Mouse (Mus musculus) adrenal gland, postnatal 4 days (tissue): ENCODE measurements around the gene Eef1akmt3. TPM values are rescaled to one million over a fixed set of nuclear protein-coding genes. Genes with fewer than 3 reads are reported as not detected.

ENCODE experiments used
- DNase-seq, 2 experiments: peaks; one replicate each; pipeline ENCODE4 v3.0.0; 2021 to 2022; ENCODE audit warnings: low spot score in 2 of 2, mixed read lengths in 2 of 2
- microRNA-seq: library from miRNA; unstranded; fragments of <30 nt; microRNA quantifications from one replicate; pipeline ENCODE4 v1.2.0, GENCODE M21; 2021
- total RNA-seq, 2 experiments: library from RNA; stranded (reverse); gene quantifications; 2 replicates each; pipeline ENCODE4 v1.2.3; 2021

The Eef1akmt3 gene
- total RNA-seq, 2 experiments from 2014 or later, result 0.40 to 0.53 TPM

DNA sequence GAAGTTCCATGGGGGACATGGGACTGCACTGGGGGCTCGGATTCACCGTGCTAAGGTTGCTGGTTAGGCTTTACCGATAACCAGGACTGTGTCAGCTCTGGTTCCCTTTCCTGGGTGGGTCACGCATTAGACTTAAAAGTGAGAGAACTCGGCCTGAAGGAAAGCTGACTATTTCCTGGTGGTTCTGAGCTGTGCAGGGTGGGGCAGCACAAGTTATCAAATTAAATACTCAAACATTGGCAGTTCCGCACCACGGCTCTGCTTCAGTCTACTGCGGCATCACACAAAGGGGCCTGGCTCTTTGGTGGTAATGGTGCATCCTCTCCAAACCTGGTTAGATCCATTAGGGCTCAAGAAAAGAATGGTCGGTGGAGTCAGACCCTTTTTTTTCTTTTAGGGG is 40.0 kb downstream of the Eef1akmt3 start:
- DNase-seq, result no peak

GRCm38 (mm10) chr10:127000529-127000928 is 40.8 kb downstream of the Eef1akmt3 start, which contains the start of gene Avil:
Gene Avil, plus strand, starts transcription at chr10:127000709.
- DNase-seq, result no peak

GRCm38 (mm10) chr10:126997340-126998113 is 43.8 kb downstream of the Eef1akmt3 start:
- DNase-seq, result no peak

- DNase-seq, result no peak
These were observed 47.7 kb downstream of the Eef1akmt3 start for GRCm38 (mm10) chr10:126993621-126994020.

GRCm38 (mm10) chr10:126991676-126992075 is 49.6 kb downstream of the Eef1akmt3 start:
- no peak for DNase-seq

GRCm38 (mm10) chr10:126990313-126991056 is 50.8 kb downstream of the Eef1akmt3 start:
- peak; percentile 72 to 83 for DNase-seq

DNA sequence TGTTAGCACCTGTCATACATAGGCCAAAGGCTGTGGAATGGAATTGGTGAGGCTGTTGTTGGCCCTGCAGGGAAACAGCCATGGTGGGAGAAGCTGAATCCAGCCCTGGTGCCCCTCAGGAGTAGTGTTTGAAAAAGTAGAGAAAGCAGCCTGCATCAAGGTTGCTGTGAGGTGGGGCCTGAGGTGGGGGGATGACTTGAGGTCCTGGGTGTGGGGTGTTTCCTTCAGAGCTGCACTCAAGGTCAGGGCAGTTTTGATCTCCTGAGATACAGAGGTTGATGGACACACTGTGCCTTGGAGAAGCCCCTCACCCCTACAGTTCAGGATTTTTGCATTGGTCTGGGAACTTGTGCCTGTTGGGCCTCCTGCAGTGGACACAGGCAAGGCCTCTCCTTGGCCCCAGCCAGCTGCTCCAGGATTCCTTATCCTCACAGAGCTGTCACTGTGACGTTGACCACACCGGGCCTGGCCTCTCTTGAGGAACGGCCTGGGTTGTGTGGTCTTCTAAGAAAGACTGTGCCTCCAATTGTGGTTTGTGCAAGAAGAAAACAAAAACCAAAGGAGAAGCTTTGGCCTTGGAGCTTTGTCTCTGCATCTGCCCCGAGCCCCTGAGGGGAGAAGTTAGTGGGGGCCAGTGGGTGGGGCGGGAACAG is 52.7 kb downstream of the Eef1akmt3 start:
- no peak for DNase-seq

DNA sequence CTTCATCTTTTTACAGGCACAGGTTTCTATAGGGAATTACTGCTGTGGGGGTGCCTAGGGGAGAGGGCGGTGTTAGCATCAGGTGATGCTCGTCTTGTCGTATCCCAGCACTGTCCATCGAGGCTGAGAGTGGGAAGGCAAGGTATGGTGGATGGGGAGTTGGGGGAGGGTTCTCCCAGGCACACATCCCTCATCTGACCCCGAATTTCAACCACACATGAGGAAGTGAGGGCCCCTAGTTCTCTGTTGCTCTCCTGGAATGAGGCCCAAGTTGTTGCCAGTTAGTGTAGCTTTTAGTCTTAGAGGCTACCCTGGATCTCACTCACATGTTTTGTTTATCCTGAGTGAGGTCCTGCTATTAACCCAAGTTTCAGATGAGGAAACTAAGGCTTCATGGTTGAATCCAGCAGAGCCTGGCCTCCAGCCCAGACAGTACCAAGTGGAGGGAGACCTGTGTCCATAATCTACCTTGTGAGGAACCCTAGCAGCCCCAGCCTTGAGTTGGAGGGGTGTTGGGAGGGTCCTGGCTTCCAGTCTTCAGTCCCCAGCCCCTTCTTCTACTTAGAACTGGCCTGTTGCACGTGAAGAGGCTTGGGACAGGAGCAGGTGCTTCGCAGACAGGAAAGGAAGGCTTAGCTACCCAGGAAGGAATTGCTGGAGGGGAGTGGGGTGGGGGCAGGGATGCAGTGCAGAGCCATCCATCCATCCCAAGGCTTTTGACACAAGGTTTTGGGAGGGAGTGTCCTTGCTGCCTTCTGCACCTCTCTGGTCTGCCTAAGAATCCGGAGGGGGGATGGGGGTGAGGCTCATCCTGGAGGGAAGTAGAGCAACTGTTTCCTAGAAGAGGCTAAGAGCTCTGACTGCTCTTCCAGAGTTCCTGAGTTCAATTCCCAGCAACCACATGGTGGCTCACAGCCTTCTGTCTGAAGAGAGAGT is 53.9 kb downstream of the Eef1akmt3 start:
- no peak for DNase-seq

GRCm38 (mm10) chr10:126986541-126986961 is 54.8 kb downstream of the Eef1akmt3 start:
- peak; percentile 53 to 66 for DNase-seq

GRCm38 (mm10) chr10:126985579-126985978 is 55.7 kb downstream of the Eef1akmt3 start:
- DNase-seq, result no peak

DNA sequence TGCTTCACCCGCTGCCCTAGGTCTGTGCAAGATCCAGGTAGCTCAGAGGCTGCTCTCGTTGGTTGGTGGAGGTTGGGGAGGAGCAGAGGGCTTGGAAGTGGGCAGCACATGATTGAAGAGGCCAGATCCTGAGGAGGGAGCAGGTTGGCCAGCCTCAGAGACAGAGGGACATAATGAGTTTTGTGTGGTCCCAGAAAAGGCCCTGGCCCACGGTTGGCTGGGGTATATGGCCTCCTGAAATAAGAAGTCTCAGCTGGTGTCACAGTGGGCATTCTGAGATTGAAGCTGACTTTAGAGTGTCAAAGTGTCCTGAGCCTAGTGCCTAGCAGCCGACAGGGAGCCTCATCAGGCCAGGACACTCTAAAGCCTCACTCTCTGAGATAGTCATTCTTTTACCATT is 56.2 kb downstream of the Eef1akmt3 start:
- no peak for DNase-seq

DNA sequence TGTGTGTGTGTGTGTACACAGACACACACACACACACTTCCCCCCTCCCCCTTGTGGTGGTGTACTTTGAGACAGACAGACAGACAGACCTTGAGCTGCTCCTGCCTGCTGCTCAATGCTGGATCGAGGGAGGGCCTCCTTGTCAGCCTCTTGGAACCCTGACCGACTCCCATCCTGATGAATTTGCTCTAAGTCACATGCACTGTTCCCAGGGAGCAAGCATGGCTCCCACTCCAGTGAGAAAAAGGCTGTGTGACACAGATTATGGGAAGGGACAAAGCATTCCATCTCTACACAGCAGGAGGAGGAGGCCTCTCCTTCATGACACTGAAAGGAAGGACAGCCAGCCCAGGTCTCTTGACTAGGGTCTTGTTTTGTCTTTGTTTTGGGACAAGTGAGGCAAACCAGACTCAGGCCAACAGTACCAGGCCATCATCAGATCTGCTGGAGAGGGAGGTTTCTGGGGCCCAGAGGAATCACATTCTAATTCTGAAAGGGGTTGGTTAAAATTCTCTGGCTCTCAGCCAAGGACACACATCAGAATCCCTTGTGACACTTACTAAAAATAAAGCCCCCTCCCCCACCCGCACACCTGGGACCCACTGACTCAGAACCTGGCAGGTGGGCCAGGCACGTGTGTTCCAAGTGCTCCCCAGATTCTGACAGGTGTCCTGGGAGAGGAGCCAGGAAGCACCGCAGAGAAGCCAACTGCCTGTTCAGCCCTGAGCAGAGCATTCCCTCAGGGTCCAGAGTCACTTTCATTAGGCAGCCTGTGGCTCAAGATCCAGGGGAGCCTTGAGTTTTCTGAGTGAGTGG is 56.9 kb downstream of the Eef1akmt3 start:
- DNase-seq, result no peak

GRCm38 (mm10) chr10:126983193-126983725 is 58.1 kb downstream of the Eef1akmt3 start:
- no peak for DNase-seq

DNA sequence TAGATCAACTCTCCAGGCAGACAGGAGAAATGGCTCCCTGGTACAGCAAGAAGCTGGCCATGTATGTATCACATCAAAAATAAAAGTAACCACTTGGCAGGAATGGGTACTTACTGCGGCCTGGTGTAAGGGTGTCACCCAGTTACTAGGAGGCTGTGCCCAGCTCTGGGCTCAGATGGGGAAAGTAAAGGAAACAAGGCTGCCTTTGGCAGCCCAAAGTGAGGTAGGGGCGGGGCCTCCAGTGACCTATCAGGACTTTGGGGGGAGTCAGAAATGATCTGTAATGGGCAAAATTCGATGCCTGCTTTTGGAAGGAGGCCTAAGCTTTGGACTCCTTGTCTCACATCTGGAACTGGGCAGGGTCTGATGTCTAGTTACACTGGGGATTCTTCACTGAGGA is 59.6 kb downstream of the Eef1akmt3 start:
- no peak for DNase-seq

Small RNA genes within 50 kb of the gene (microRNA-seq; reads per million reads assigned to microRNA genes)
- 84.1 reads per million, percentile 43 among the genes with 10 or more reads in this experiment for gene Mir26a-2
- gene Mir546, result not detected

Other genes starting within 250 kb of the Eef1akmt3 start
- gene Atp23, start 140.2 kb downstream of the Eef1akmt3 start, total RNA-seq, result 10 to 100 TPM; 11.1 to 11.6 TPM
- 100 to 1,000 TPM; 244 to 246 TPM for gene Ctdsp2, start 62.8 kb downstream of the Eef1akmt3 start, total RNA-seq
- gene Avil, start 40.8 kb downstream of the Eef1akmt3 start, total RNA-seq, result under 1 TPM; 0.67 to 0.90 TPM
- 10 to 100 TPM; 67.0 to 70.6 TPM for gene Tsfm, start 10.7 kb downstream of the Eef1akmt3 start, total RNA-seq
- gene Mettl1, start 99 bp downstream of the Eef1akmt3 start, total RNA-seq, result 10 to 100 TPM; 20.5 to 23.2 TPM
- gene Cyp27b1, start 6.7 kb upstream of the Eef1akmt3 start, total RNA-seq, result 1 to 10 TPM; 1.1 to 1.2 TPM
- gene March9, start 18.7 kb upstream of the Eef1akmt3 start, total RNA-seq, result 10 to 100 TPM; 11.3 to 12.1 TPM
- 100 to 1,000 TPM; 444 to 449 TPM for gene Cdk4, start 22.0 kb upstream of the Eef1akmt3 start, total RNA-seq
- 10 to 100 TPM; 87.6 to 96.4 TPM for gene Tspan31, start 28.8 kb upstream of the Eef1akmt3 start, total RNA-seq
- gene Agap2, start 33.8 kb upstream of the Eef1akmt3 start, total RNA-seq, result 1 to 10 TPM; 3.6 to 4.1 TPM
- 100 to 1,000 TPM; 109 to 112 TPM for gene Os9, start 79.6 kb upstream of the Eef1akmt3 start, total RNA-seq
- 10 to 100 TPM; 10.6 to 11.7 TPM for gene B4galnt1, start 123.7 kb upstream of the Eef1akmt3 start, total RNA-seq
- 1 to 10 TPM; 1.6 to 3.0 TPM for gene Slc26a10, start 139.1 kb upstream of the Eef1akmt3 start, total RNA-seq
- 10 to 100 TPM; 34.7 to 45.3 TPM for gene Arhgef25, start 148.6 kb upstream of the Eef1akmt3 start, total RNA-seq
- gene Dtx3, start 154.2 kb upstream of the Eef1akmt3 start, total RNA-seq, result 100 to 1,000 TPM; 111 to 126 TPM
- gene Pip4k2c, start 170.1 kb upstream of the Eef1akmt3 start, total RNA-seq, result 10 to 100 TPM; 37.5 to 39.8 TPM
- 10 to 100 TPM; 23.5 to 28.4 TPM for gene Kif5a, start 221.8 kb upstream of the Eef1akmt3 start, total RNA-seq
- gene Dctn2, start 224.9 kb upstream of the Eef1akmt3 start, total RNA-seq, result 100 to 1,000 TPM; 191 to 198 TPM
- gene Mbd6, start 247.5 kb upstream of the Eef1akmt3 start, total RNA-seq, result 10 to 100 TPM; 89.7 to 92.6 TPM